Mouse (Mus musculus) limb, embryonic 13.5 days (tissue): ENCODE data around the gene Bmp8a. TPM values are rescaled to one million over a fixed set of nuclear protein-coding genes. Genes with fewer than 3 reads are reported as not detected.
"Not testable (repeated sequence)": the region's sequence is repeated elsewhere in the genome, so short reads cannot be mapped to it uniquely, and the experiment has no call there.

Experiments
- ATAC-seq: fragments of 200-750 bp; cut with Nextera tagmentation; 2 replicates; pipeline ENCODE4 v1.8.0; 2017; ENCODE audit warnings: low read depth, moderate number of reproducible peaks, moderate TSS enrichment; ENCODE audit not compliant: low FRiP score
- H3K27ac ChIP-seq: fragments of 300-500 bp; sonication (generic); 2 replicates; pipeline ENCODE4 v1.5.1; 2015; ENCODE audit warnings: inconsistent platforms, mild to moderate bottlenecking, moderate library complexity
- H3K27me3 ChIP-seq: fragments of 300-500 bp; sonication (generic); 2 replicates; pipeline ENCODE4 v1.6.1; 2015; ENCODE audit warnings: mild to moderate bottlenecking, inconsistent platforms
- H3K36me3 ChIP-seq: fragments of 300-500 bp; sonication (generic); 2 replicates; pipeline ENCODE4 v1.6.1; 2015; ENCODE audit warnings: inconsistent platforms, mild to moderate bottlenecking, moderate library complexity
- H3K4me1 ChIP-seq: fragments of 300-500 bp; sonication (generic); 2 replicates; pipeline ENCODE4 v1.6.1; 2015; ENCODE audit warnings: inconsistent platforms
- H3K4me2 ChIP-seq: fragments of 300-500 bp; sonication (generic); replicated peaks from 2 replicates; pipeline ENCODE4 v1.6.1; 2015; ENCODE audit warnings: inconsistent platforms, mild to moderate bottlenecking, moderate library complexity
- H3K4me3 ChIP-seq: fragments of 300-500 bp; sonication (generic); 2 replicates; pipeline ENCODE4 v1.5.1; 2015; ENCODE audit warnings: moderate library complexity, mild to moderate bottlenecking, inconsistent platforms
- H3K9ac ChIP-seq: fragments of 300-500 bp; sonication (generic); 2 replicates; pipeline ENCODE4 v1.6.1; 2015; ENCODE audit warnings: mild to moderate bottlenecking, inconsistent platforms
- H3K9me3 ChIP-seq: fragments of 300-500 bp; sonication (generic); 2 replicates; pipeline ENCODE4 v1.6.1; 2016; ENCODE audit warnings: inconsistent platforms
- WGBS: fragments of 180-500 bp; shearing (Covaris S2); methylation state at CpG from one replicate; pipeline ENCODE4 v1.1.7; 2015; 5-methylcytosine and 5-hydroxymethylcytosine counted together
- polyA plus RNA-seq: library from polyadenylated mRNA; unstranded; fragments of >200 nt; fragmentation: Nextera tagmentation; extraction: Ambion mirVana; gene quantifications from 2 replicates; pipeline ENCODE4 v1.2.1, GENCODE M21; 2015

Bmp8a gene
- polyA plus RNA-seq, 1 experiment from 2014 or later: 0.92 TPM

- no peak overlapping the region for H3K4me2 ChIP-seq
- peaks cover 96% of the 10 kb centered on the region for H3K36me3 ChIP-seq
- H3K9ac ChIP-seq: no peak overlapping the region
- no peak for ATAC-seq
- no peaks in the 10 kb centered on the region for H3K9me3 ChIP-seq
- H3K4me1 ChIP-seq: no peaks in the 10 kb centered on the region
- H3K4me3 ChIP-seq: no peak overlapping the region
- WGBS: 94% methylated on average over 22 of the region's 22 CpGs
- no peaks in the 10 kb centered on the region for H3K27me3 ChIP-seq
- H3K27ac ChIP-seq: no peak overlapping the region
Measured at GRCm38 (mm10) chr4:123297195-123297960, 45.7 kb downstream of the Bmp8a start.

- H3K4me1 ChIP-seq: no peaks in the 10 kb centered on the region
- WGBS: 87% methylated on average over 5 of the region's 5 CpGs
Measured at GRCm38 (mm10) chr4:123296148-123296534, 46.9 kb downstream of the Bmp8a start.

GRCm38 (mm10) chr4:123295516-123296147 is 47.4 kb downstream of the Bmp8a start:
- ATAC-seq: no peak
- H3K27me3 ChIP-seq: no peaks in the 10 kb centered on the region
- no peak overlapping the region for H3K9ac ChIP-seq
- no peak overlapping the region for H3K4me2 ChIP-seq
- no peak overlapping the region for H3K27ac ChIP-seq
- peaks cover 97% of the 10 kb centered on the region for H3K36me3 ChIP-seq
- H3K4me3 ChIP-seq: no peak overlapping the region
- WGBS: 86% methylated on average over 21 of the region's 21 CpGs
- no peaks in the 10 kb centered on the region for H3K4me1 ChIP-seq
- no peaks in the 10 kb centered on the region for H3K9me3 ChIP-seq

More at GRCm38 (mm10) chr4:123296148-123296534, 46.9 kb downstream of the Bmp8a start:
- Histone ChIP-seq H3K4me2 (no peak overlapping the region), H3K4me3 (no peak overlapping the region), H3K36me3 (peaks cover 97% of the 10 kb centered on the region), H3K9me3 (no peaks in the 10 kb centered on the region), H3K27me3 (no peaks in the 10 kb centered on the region), H3K27ac (no peak overlapping the region), H3K9ac (no peak overlapping the region)
- no peak for ATAC-seq

GRCm38 (mm10) chr4:123295026-123295425 is 48.0 kb downstream of the Bmp8a start:
- H3K4me2 ChIP-seq, H3K27me3 ChIP-seq, H3K9me3 ChIP-seq, H3K9ac ChIP-seq, ATAC-seq, H3K27ac ChIP-seq, H3K4me1 ChIP-seq, H3K4me3 ChIP-seq: not testable (repeated sequence)
- WGBS: 87% methylated on average over 15 of the region's 15 CpGs
- H3K36me3 ChIP-seq: peaks cover 95% of the 10 kb centered on the region

GRCm38 (mm10) chr4:123293661-123294443 is 49.2 kb downstream of the Bmp8a start:
- Histone ChIP-seq H3K27ac (no peak overlapping the region), H3K27me3 (no peaks in the 10 kb centered on the region), H3K4me3 (no peak overlapping the region), H3K4me2 (no peak overlapping the region), H3K4me1 (no peaks in the 10 kb centered on the region), H3K9ac (no peak overlapping the region), H3K9me3 (no peaks in the 10 kb centered on the region), H3K36me3 (peaks cover 95% of the 10 kb centered on the region)
- no peak for ATAC-seq
- 74% methylated on average over 7 of the region's 7 CpGs for WGBS

- Histone ChIP-seq H3K4me1 (no peaks in the 10 kb centered on the region), H3K27me3 (no peaks in the 10 kb centered on the region), H3K9ac (no peak overlapping the region), H3K4me2 (no peak overlapping the region), H3K36me3 (peaks cover 98% of the 10 kb centered on the region), H3K9me3 (no peaks in the 10 kb centered on the region), H3K27ac (no peak overlapping the region), H3K4me3 (no peak overlapping the region)
- no peak for ATAC-seq
- WGBS: 84% methylated on average over 7 of the region's 7 CpGs
Measured at GRCm38 (mm10) chr4:123292989-123293388, 50.1 kb downstream of the Bmp8a start.

GRCm38 (mm10) chr4:123292390-123292789 is 50.7 kb downstream of the Bmp8a start:
- H3K9me3 ChIP-seq: no peaks in the 10 kb centered on the region
- WGBS: 85% methylated on average over 3 of the region's 3 CpGs
- no peak overlapping the region for H3K4me3 ChIP-seq
- H3K36me3 ChIP-seq: peaks cover 98% of the 10 kb centered on the region
- no peak overlapping the region for H3K27ac ChIP-seq
- no peaks in the 10 kb centered on the region for H3K4me1 ChIP-seq
- no peaks in the 10 kb centered on the region for H3K27me3 ChIP-seq
- no peak overlapping the region for H3K9ac ChIP-seq
- no peak for ATAC-seq
- no peak overlapping the region for H3K4me2 ChIP-seq

GRCm38 (mm10) chr4:123289038-123289437 is 54.0 kb downstream of the Bmp8a start:
- peaks cover 24% of the 10 kb centered on the region for H3K4me1 ChIP-seq
- ATAC-seq: no peak
- H3K9ac ChIP-seq: no peak overlapping the region
- WGBS: 90% methylated on average over 12 of the region's 12 CpGs
- no peaks in the 10 kb centered on the region for H3K27me3 ChIP-seq
- no peak overlapping the region for H3K4me2 ChIP-seq
- no peaks in the 10 kb centered on the region for H3K9me3 ChIP-seq
- peaks cover 87% of the 10 kb centered on the region for H3K36me3 ChIP-seq
- no peak overlapping the region for H3K4me3 ChIP-seq
- H3K27ac ChIP-seq: no peak overlapping the region

GRCm38 (mm10) chr4:123286790-123287189 is 56.3 kb downstream of the Bmp8a start:
- H3K27ac ChIP-seq: no peak overlapping the region
- H3K9ac ChIP-seq: no peak overlapping the region
- 87% methylated on average over 2 of the region's 2 CpGs for WGBS
- H3K4me3 ChIP-seq: no peak overlapping the region
- H3K4me1 ChIP-seq: peaks cover 27% of the 10 kb centered on the region
- peaks cover 65% of the 10 kb centered on the region for H3K36me3 ChIP-seq
- H3K9me3 ChIP-seq: no peaks in the 10 kb centered on the region
- no peak for ATAC-seq
- H3K4me2 ChIP-seq: no peak overlapping the region
- H3K27me3 ChIP-seq: no peaks in the 10 kb centered on the region

GRCm38 (mm10) chr4:123284731-123285624 is 58.1 kb downstream of the Bmp8a start:
- H3K4me3 ChIP-seq: peak overlapping the region; percentile 62
- WGBS: 74% methylated on average over 6 of the region's 6 CpGs
- H3K9me3 ChIP-seq: no peaks in the 10 kb centered on the region
- H3K27ac ChIP-seq: no peak overlapping the region
- no peaks in the 10 kb centered on the region for H3K27me3 ChIP-seq
- ATAC-seq: no peak
- H3K36me3 ChIP-seq: peaks cover 49% of the 10 kb centered on the region
- peak overlapping the region; percentile 75 for H3K9ac ChIP-seq
- peaks cover 27% of the 10 kb centered on the region for H3K4me1 ChIP-seq
- peak overlapping the region; percentile 84 for H3K4me2 ChIP-seq

GRCm38 (mm10) chr4:123283675-123284064 is 59.4 kb downstream of the Bmp8a start:
- Histone ChIP-seq H3K4me2 (peak overlapping the region; percentile 84), H3K4me3 (peak overlapping the region; percentile 62), H3K9ac (peak overlapping the region; percentile 75), H3K4me1 (peaks cover 27% of the 10 kb centered on the region), H3K36me3 (peaks cover 36% of the 10 kb centered on the region)
- not testable (repeated sequence) for H3K9me3 ChIP-seq, H3K27me3 ChIP-seq, ATAC-seq, H3K27ac ChIP-seq
- 4% methylated on average over 15 of the region's 15 CpGs for WGBS
